Mouse (Mus musculus) ES-E14 (cell line): ENCODE measurements around the gene Orm2. TPM values are rescaled to one million over a fixed set of nuclear protein-coding genes. Genes with fewer than 3 reads are reported as not detected.

Source experiments
- DNase-seq: peaks from one replicate; pipeline ENCODE4 v3.0.0-alpha.2; 2013; ENCODE audit warnings: low read depth, low spot score
- H3K27ac ChIP-seq: 2 replicates; pipeline ENCODE4 v1.5.1; 2012; ENCODE audit warnings: low read depth, mild to moderate bottlenecking, low read length, moderate library complexity, mixed read lengths; ENCODE audit not compliant: poor library complexity, insufficient read depth, severe bottlenecking
- H3K36me3 ChIP-seq: 2 replicates; pipeline ENCODE4 v1.6.1; 2012; ENCODE audit warnings: mild to moderate bottlenecking, low read length, moderate library complexity, mixed read lengths; ENCODE audit not compliant: control insufficient read depth, poor library complexity, insufficient read depth, severe bottlenecking
- H3K4me1 ChIP-seq, 2 experiments: fragments of 150-350 bp in 1 of 2; sonication (generic) in 1 of 2; 2 replicates each; pipeline ENCODE4 v1.6.1; 2012; ENCODE audit warnings: low read length in 2 of 2, mild to moderate bottlenecking in 1 of 2, mixed read lengths in 1 of 2; ENCODE audit not compliant: control insufficient read depth in 2 of 2, insufficient read depth in 2 of 2, poor library complexity in 1 of 2
- H3K4me3 ChIP-seq, 2 experiments: fragments of 150-350 bp in 1 of 2; sonication (generic) in 1 of 2; 2 replicates each; pipeline ENCODE4 v1.5.1; 2012; ENCODE audit warnings: low read length in 2 of 2, low read depth in 1 of 2, mild to moderate bottlenecking in 1 of 2, mixed read lengths in 1 of 2; ENCODE audit not compliant: insufficient read depth in 1 of 2, poor library complexity in 1 of 2, severe bottlenecking in 1 of 2
- H3K9ac ChIP-seq: 2 replicates; pipeline ENCODE4 v1.6.1; 2012; ENCODE audit warnings: low read depth, mild to moderate bottlenecking, low read length, mixed read lengths; ENCODE audit not compliant: poor library complexity, insufficient read depth, severe bottlenecking
- H3K9me3 ChIP-seq: fragments of 150-350 bp; sonication (generic); 2 replicates; pipeline ENCODE4 v1.6.1; 2012; ENCODE audit warnings: low read depth, mild to moderate bottlenecking, low read length; ENCODE audit not compliant: control insufficient read depth, insufficient read depth
- CHD2 ChIP-seq: IDR thresholded peaks from 2 replicates; pipeline ENCODE4 v1.6.1; 2014; ENCODE audit warnings: mild to moderate bottlenecking, low read depth, low read length, inconsistent platforms
- HCFC1 ChIP-seq: IDR thresholded peaks from 2 replicates; pipeline ENCODE4 v1.6.1; 2012; ENCODE audit warnings: low read length, inconsistent platforms, borderline replicate concordance; ENCODE audit not compliant: insufficient read depth
- MAFK ChIP-seq: IDR thresholded peaks from 2 replicates; pipeline ENCODE4 v1.6.1; 2014; ENCODE audit warnings: mild to moderate bottlenecking, low read depth, low read length, inconsistent platforms; ENCODE audit not compliant: insufficient read depth
- ZC3H11A ChIP-seq: IDR thresholded peaks from 2 replicates; pipeline ENCODE4 v1.6.1; 2012; ENCODE audit warnings: low read depth, mild to moderate bottlenecking, inconsistent platforms, low read length, borderline replicate concordance
- ZNF384 ChIP-seq: IDR thresholded peaks from 2 replicates; pipeline ENCODE4 v1.6.1; 2012; ENCODE audit warnings: low read depth, low read length, inconsistent platforms
- in situ Hi-C, 2 experiments: fragments of 600-800 bp; cut with MboI; formaldehyde crosslinking; loops; one replicate each; pipeline ENCODE4 v1.15.1; 2025; ENCODE audit warnings: low sequenced_read_pairs in 2 of 2, inconsistent platforms in 1 of 2; ENCODE audit not compliant: unreplicated experiment in 2 of 2
- total RNA-seq: library from RNA; depleted of rRNA; stranded (reverse); fragments of 300-350 nt; gene quantifications from 2 replicates; pipeline ENCODE4 v1.2.3, GENCODE M21; 2012

The Orm2 gene
- total RNA-seq, 1 experiment: not detected

DNA sequence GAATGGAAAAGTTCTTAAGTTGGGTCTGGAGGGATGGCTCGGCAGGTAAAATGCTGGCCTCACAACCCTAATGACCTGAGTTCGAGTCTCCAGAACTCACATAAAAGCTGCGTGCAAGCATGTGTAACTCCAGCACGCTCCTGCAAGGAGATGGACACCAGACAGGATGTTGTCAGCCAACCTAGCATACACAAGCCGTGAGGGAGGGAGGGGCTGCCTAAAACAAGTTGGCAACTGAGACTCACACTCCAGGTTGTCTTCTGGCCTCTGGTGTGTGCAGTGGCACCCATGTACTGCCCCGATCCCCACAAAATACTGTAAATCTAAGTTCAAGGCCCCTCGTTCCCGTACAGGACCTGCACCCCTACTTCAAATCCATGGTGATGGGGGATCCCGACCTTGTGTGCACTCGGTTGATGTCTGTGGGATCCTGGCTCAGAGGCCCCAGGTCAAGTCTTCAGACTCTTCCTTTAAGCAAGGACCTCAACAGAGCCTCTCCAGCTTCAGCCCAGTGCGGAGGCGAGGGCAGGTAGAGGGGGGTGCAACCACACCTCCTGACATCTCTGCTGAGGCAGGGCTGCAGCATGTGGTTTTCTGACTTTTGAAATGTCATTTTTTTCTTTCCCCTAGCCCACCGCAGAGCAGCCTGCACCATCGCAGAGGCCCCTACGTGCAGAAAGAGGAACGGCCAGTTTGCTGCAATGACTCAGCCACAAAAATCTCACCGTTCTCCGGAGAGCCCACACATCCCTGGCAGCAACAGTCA, 38.5 kb downstream of the Orm2 start:
- Histone ChIP-seq H3K27ac (no peak overlapping the region), H3K4me3 (no peak overlapping the region), H3K36me3 (no peaks in the 10 kb centered on the region), H3K9me3 (no peaks in the 10 kb centered on the region), H3K4me1 (peaks cover 3 to 8% of the 10 kb centered on the region in 2 experiments; a peak in 1 of 4 replicates), H3K9ac (no peak overlapping the region)
- in situ Hi-C loops: no loop called here
- no peak for DNase-seq
- TF ChIP-seq ZNF384 (no peak), CHD2 (no peak), HCFC1 (no peak), ZC3H11A (no peak), MAFK (no peak)

DNA sequence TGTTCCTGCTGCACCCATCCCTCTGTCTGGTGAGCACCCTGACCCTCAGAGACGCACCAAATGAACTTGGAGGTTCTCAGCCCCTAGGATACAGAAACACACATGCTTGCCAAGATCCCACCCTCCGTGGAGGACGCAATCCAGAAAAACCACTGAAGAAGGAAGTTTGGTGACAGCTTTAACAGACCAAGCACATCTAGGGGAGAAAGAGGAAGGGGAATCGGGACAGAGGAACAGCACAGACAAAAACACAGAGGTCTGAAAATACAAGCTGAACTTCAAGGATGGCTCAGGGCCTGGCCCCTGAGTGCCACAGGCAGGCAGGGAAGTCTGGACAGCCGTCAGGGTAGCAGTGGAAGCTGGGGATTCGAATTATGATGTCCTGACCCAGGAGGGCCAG, 39.4 kb downstream of the Orm2 start:
- H3K9me3 ChIP-seq: no peaks in the 10 kb centered on the region
- no peak overlapping the region for H3K27ac ChIP-seq
- H3K4me1 ChIP-seq: peaks cover 3 to 8% of the 10 kb centered on the region in 2 experiments; a peak in 1 of 4 replicates
- no peak overlapping the region for H3K4me3 ChIP-seq
- TF ChIP-seq ZNF384 (no peak), ZC3H11A (no peak), MAFK (no peak), HCFC1 (no peak), CHD2 (no peak)
- no peak for DNase-seq
- H3K9ac ChIP-seq: no peak overlapping the region
- H3K36me3 ChIP-seq: no peaks in the 10 kb centered on the region
- in situ Hi-C loops: no loop called here

- H3K9me3 ChIP-seq: no peaks in the 10 kb centered on the region
- DNase-seq: no peak
- H3K9ac ChIP-seq: no peak overlapping the region
- TF ChIP-seq HCFC1: no peak
- TF ChIP-seq ZNF384: no peak
- TF ChIP-seq ZC3H11A: no peak
- no peak overlapping the region for H3K4me3 ChIP-seq
- no peak overlapping the region for H3K27ac ChIP-seq
- in situ Hi-C loops: no loop called here
- peaks cover 3 to 8% of the 10 kb centered on the region in 2 experiments; a peak in 1 of 4 replicates for H3K4me1 ChIP-seq
- no peaks in the 10 kb centered on the region for H3K36me3 ChIP-seq
These were observed 39.8 kb downstream of the Orm2 start for GRCm38 (mm10) chr4:63402056-63402455.

DNA sequence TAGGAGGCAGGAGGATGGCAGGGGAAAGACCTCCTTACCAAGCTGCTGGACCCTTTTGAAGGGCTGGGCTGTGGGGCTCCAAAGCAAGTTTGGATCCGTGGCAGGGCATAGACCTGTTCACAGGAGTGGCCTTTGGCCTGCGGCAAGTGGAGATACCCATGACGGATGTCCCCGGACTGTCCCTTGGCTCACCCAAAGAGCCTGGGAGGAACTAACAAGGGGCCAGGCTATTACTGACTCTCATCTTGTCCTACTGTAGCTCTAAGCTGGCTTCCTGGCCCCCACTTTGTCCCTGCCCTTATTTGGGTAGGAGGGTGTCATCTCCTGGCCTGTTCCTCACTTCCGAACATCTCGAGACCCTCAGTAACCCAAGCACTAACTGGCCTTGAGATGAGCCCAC, 40.3 kb downstream of the Orm2 start:
- H3K4me3 ChIP-seq: no peak overlapping the region
- in situ Hi-C loops: no loop called here
- H3K4me1 ChIP-seq: peaks cover 3 to 8% of the 10 kb centered on the region in 2 experiments; a peak in 1 of 4 replicates
- H3K9ac ChIP-seq: no peak overlapping the region
- TF ChIP-seq MAFK (no peak), ZNF384 (no peak), ZC3H11A (no peak), CHD2 (no peak), HCFC1 (no peak)
- no peaks in the 10 kb centered on the region for H3K9me3 ChIP-seq
- DNase-seq: no peak
- H3K27ac ChIP-seq: no peak overlapping the region
- H3K36me3 ChIP-seq: no peaks in the 10 kb centered on the region
